Mouse (Mus musculus): ENCODE measurements at regions not wholly inside any gene's neighbourhood (a gene's known extent, or its start where the extent isn't known, plus 50 kb on each side); places are given as distances from the start of the nearest gene placed in this dataset.
"Not testable (repeated sequence)": the region's sequence is repeated elsewhere in the genome, so short reads cannot be mapped to it uniquely, and the experiment has no call there.

DNA sequence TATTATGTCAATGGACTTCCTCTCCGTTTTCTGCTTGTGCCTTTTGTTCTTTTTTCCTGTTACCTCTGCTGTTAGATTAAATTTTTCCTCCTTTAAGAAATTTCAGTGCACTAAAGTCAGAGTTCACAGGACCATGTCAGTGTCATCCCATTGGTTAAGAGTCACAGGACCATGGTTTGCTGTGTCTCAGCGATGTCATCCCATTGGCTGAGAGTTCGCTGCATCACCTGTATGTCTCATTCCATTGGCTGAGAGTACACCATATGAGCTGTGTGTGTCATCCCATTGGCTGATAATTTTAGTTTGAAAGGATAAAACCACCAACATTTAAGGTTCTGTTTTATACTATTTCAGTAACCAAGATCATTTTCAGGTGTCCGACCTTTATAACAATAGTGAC lies 50.7 kb upstream of the Jade1 start:
- DNase-seq (ENCODE audit: low read depth, low spot score): no peak

- DNase-seq (ENCODE audit: low read depth, low spot score): no peak
These were observed 53.4 kb upstream of the Jade1 start for GRCm38 (mm10) chr3:41502161-41502560.

GRCm38 (mm10) chr3:41501639-41502038 lies 53.9 kb upstream of the Jade1 start:
- not testable (repeated sequence) for DNase-seq (ENCODE audit: low read depth, low spot score)

GRCm38 (mm10) chr3:41501124-41501523 lies 54.4 kb upstream of the Jade1 start:
- no peak for DNase-seq (ENCODE audit: low read depth, low spot score)

- DNase-seq (ENCODE audit: low read depth, low spot score): no peak
These were observed 55.9 kb upstream of the Jade1 start for GRCm38 (mm10) chr3:41499680-41500079.

GRCm38 (mm10) chr3:41498791-41499190 lies 56.7 kb upstream of the Jade1 start:
- no peak for DNase-seq (ENCODE audit: low read depth, low spot score)

DNA sequence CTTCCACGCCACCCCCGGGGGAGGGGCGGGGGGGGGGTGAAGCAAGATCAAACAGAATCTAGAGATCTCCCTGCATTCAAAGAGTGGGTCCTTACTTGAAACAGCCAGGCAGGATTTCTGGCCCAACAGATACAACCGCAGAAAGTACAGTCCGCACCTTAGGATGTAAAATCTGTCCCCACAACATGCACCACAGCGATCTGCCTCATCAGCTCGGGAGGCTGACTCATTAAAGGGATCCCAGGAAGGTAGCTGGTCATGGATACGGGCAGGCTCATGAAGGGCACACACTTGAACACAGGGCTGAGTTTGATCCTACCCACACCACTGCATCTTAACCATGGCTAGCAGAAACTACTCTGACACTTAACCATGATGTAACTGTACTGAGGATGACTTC lies 57.8 kb upstream of the Jade1 start:
- no peak for DNase-seq (ENCODE audit: low read depth, low spot score)

DNA sequence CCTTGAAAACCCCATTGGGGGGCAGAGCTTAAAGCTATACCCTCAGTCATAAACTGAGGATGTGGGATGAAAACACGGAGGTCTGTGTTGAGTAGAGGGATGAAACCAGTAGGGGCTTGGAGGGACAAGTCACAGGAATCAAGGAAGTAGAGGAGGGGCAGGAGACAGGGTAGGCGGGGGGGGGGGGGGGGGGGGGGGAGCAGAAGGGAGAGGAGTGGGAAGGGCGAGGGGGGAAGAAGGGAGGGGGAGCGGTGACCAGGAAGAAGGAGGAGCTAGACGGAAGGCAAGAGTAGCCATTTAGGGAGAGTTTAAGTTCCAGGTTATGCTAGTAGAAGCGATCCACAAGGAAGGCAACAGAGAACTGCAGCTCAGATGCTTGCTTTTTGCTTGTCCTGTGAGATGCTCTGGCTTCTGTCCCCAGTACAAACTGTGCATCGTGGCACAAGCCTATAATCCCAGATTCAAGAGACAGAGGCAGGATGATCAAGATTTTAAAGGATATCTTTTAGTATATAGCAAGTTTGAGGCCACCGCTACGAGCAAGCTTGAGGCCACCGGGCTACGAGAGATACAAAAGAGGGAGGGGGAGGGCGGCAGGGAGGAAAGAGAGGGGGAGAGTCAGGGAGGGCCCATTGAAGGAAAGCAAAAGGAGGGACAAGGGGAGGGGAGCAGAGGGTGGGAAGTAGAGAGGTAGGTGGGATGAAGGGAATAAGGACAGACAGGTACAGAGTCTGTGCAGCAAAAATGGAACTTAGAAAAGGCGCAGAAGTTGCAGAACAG lies 58.4 kb upstream of the Jade1 start:
- DNase-seq (ENCODE audit: low read depth, low spot score): no peak

DNA sequence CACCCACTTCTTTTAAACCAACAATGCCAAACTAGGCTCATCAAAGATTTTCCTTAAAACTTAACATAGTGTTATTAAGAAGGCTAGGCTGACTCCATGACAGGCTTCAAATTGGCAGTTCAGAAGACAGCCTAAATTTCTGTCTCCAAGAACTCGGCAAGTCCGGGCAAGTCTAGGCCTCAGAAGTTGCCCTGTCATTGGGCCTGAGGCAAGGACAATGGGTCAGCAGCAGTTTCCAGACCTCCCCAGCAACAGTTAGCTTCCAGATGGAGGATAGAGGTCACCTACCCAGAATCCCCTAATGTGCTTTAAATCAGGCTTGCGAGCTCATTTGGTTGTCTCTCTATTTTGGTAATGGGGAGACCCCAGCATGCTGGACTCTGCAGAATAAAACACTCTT lies 59.6 kb upstream of the Jade1 start:
- no peak for DNase-seq (ENCODE audit: low read depth, low spot score)

GRCm38 (mm10) chr3:41495097-41495496 lies 60.4 kb upstream of the Jade1 start:
- DNase-seq (ENCODE audit: low read depth, low spot score): no peak

DNA sequence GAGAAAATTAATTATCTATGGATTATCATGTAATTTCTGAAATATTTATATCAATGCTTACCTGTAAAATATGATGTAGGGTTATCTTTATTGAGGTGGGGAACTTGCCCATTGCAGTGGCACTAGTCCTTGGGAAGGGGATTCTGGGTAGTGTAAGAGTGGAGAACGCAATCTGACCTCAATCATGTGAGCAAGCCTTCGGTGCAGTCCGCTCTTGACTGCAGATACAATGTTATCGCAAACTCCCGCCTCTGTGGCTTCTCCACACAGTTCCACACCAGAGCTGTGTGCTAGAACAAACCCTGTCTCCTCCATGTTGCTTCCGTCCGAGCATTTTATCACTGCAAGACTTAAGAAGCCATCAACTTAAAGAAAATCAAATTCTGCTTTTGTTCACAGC lies 62.1 kb upstream of the Jade1 start:
- DNase-seq (ENCODE audit: low read depth, low spot score): no peak

DNA sequence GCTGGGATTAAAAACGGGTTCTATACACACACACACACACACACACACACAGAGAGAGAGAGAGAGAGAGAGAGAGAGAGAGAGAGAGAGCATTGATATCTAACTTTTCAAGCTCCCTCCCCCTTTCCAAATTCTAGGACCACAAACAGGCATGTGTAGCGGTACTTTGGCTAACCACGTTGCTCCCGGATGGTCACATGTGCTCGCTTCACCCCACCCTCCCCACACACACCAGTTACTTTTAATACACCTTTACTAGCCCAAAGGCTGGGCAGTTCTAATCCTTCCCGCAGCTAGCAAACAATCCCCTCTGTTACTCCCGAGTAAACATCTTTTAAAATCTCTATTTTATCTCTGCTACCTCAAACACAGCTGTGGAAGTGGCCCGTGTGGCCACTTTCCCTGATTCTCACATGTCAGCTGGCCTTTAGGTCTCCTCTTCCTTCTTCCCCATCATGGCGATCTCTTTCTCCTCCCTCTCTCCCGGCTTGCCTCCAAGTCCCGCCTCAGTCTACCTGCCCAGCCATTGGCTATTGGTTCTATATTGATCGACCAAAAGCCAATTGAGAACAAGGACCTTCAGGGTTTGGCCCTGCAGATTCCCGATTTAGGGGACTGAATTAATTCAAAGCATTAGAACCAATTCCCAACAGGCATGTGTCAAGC lies 62.7 kb upstream of the Jade1 start:
- DNase-seq (ENCODE audit: low read depth, low spot score): no peak

GRCm38 (mm10) chr3:41492031-41492726 lies 63.4 kb upstream of the Jade1 start:
- DNase-seq (ENCODE audit: low read depth, low spot score): no peak

- DNase-seq (ENCODE audit: low read depth, low spot score): no peak
These were observed 64.3 kb upstream of the Jade1 start for GRCm38 (mm10) chr3:41491185-41491584.

DNA sequence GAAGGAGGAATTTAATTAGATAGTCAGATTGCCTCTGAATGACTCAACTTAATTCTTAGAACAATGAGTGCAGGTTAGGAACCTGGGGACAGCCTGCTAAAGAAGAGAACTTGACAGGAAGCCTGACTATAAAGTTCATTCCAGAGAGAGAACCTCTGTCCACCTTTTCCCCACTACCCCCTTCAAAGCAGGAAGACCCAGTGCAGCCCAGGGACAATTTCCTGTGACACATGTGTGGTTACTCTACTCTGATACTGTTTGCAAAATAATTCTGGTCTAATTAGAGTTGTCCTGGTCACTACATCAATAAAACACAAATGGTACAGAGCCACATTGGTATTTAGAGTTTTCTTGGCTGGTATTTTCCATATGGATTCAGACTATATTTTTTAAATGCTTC lies 65.5 kb upstream of the Jade1 start:
- DNase-seq (ENCODE audit: low read depth, low spot score): no peak

DNA sequence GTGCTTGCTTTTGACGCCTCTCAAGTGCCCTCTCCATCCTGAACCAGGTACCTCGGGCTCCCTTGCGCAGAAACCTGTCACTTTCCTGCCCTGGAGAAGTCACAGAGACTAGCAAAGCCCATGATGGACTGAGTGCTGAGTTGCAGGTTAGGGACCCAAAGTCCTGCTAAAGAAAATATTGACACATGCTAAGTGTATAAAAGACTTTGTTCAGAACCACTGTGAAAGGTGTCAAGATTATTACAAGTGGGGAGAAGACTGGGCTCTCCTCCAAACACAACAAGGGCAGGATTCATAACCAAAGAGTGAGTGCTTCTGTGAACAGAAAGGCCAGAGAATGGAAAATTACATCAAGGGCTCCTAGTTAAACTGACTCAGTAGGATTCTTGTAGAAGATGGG lies 66.0 kb upstream of the Jade1 start:
- no peak for DNase-seq (ENCODE audit: low read depth, low spot score)

GRCm38 (mm10) chr3:41488229-41488774 lies 67.2 kb upstream of the Jade1 start:
- no peak for DNase-seq (ENCODE audit: low read depth, low spot score)

- DNase-seq (ENCODE audit: low read depth, low spot score): no peak
These were observed 70.6 kb upstream of the Jade1 start for GRCm38 (mm10) chr3:41484920-41485319.

- no peak for DNase-seq (ENCODE audit: low read depth, low spot score)
These were observed 71.9 kb upstream of the Jade1 start for GRCm38 (mm10) chr3:41483582-41483981.

DNA sequence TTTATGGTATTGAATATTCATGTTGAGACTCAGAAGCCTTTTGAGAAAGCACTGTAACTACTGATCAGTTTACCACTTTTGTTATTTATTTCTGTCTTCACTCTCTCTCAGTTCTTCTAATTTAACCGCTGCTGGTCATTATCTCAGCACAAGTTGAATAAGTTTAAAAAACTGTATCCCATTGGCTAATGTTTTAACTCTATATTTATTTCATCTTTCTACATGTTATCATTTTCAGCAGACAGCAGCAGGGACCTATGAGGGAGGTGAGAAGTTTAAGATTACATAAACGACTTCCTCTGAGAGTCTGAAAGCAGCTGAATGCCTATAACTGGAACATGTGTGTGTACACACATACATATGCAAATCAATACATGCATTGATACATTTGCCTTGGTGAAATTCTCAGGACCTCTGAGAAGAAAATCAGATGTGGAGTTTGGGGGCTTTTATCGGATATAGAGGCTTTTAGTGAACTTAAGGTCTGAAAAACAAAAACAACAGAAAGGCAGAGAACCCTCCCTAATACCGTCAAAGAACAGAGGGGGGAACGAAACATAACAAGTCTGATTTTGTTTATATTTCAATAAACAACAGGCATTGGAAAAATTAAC lies 72.5 kb upstream of the Jade1 start:
- DNase-seq (ENCODE audit: low read depth, low spot score): no peak

DNA sequence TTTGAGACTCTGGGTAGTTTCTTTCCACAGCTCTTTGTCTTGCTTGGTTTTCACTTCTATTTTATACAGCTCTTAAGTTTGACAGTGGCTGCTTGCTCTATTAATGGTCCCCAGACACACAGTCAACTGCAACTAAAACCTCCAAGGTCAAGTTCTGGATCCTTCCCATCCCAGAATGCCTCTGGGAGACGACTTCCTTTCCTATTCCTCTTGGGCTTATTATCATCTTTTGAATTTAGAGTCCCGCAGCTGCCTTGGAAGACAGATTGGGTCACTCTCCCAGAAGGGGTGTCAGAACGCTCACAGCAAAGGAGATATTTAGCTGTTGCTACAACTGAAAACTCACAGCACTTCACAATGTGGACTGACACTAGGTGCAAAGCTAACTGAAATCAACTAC lies 75.3 kb upstream of the Jade1 start:
- DNase-seq (ENCODE audit: low read depth, low spot score): no peak

GRCm38 (mm10) chr3:41478971-41479370 lies 76.6 kb upstream of the Jade1 start:
- no peak for DNase-seq (ENCODE audit: low read depth, low spot score)

All from retina, postnatal 7 days (tissue).